9 mouse cellular contexts compared by ENCODE assay signal in the genomic region with DNA sequence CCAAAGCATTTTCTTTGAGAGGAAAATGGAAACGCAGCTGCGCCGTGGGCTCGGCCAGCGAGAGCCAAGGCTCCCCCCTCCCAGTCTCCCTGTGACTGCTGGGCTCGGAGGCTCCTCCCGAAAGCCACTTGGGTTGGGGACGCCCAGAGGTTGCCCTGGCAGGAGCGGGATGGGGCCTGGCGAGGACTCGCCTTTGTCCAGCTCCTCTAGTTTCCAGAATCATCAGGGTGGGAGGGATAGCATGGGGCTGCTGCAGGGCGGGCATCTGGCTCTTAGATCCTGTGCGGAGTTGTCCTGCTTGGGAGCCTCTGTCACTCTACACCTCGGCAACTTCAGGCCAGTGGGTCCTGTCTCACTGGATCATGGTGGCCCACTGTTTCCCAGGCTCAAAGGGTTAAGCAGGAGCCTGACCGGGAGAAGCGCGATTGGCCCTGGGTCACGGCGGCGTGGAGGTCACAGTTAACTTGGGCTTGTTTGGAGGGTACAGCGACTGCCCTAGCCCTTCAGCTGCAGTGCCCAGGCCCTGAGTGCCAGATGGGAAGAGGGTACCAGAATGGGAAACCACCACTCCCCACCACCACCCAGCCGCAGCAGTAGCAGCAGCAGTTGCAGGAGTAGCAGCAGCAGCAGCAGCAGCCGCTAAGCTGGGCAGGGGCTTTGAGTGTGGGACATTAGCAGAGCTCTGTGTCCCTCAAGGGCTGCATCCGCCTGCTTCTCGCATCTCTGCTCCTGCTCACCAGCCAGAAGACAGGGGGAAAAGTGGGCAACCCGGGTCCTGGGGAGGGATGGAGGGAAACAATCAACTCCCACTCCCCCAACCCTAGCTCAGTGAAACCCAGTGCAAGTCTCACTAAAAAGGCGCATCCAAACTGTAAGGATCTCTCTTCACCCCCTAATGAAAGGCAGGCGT. TPM values are rescaled to one million over a fixed set of nuclear protein-coding genes. Genes with fewer than 3 reads are reported as not detected.
A peak's percentile ranks its signal among the peaks of the same experiment; 100 is the strongest.
DNase-seq lines count a peak whose midpoint lies in the region; ATAC-seq and TF ChIP-seq lines count a peak whose summit lies in the region.
"Had no signal": no experiment of that assay in that cellular context is flagged by ENCODE, and none has a peak within 500 bp of the region (broad histone marks: within the 10 kb centered on the region; RNA-seq: fewer than 3 reads in every experiment).

No protein-coding gene starts in this region.

- H3K4me2 ChIP-seq in embryonic facial prominence, embryonic 15.5 days (replicated peaks): peak overlapping the region; percentile 94
- H3K4me2 ChIP-seq in hindbrain, postnatal 0 days (ENCODE audit: low read depth, low read length): peak overlapping the region; percentile 68

- H3K27me3 ChIP-seq in ES-Bruce4 (ENCODE audit: control insufficient read depth, insufficient read depth, low read length, poor library complexity, severe bottlenecking): peaks cover 25% of the 10 kb centered on the region
- H3K27me3 ChIP-seq in embryonic facial prominence, embryonic 15.5 days: peaks cover 70% of the 10 kb centered on the region
- no peaks in the 10 kb centered on the region for H3K27me3 ChIP-seq in hindbrain, postnatal 0 days (ENCODE audit: insufficient read depth, low read length)
- peaks cover 57% of the 10 kb centered on the region for H3K27me3 ChIP-seq in midbrain, embryonic 10.5 days (ENCODE audit: low read depth, poor library complexity, severe bottlenecking)

- no peak overlapping the region for H3K9ac ChIP-seq in ES-Bruce4 (ENCODE audit: low read depth, poor library complexity, severe bottlenecking)
- 0 out of 2 replicates have a peak overlapping the region, but pooled peaks have one; percentile 9 for H3K9ac ChIP-seq in embryonic facial prominence, embryonic 15.5 days
- H3K9ac ChIP-seq in hindbrain, postnatal 0 days (replicated peaks; ENCODE audit: low read length): peak overlapping the region; percentile 34; the same call in 1 of the 2 replicates

- TF ChIP-seq POLR2A in ES-Bruce4 (IDR thresholded peaks at IDR 0.05; ENCODE audit: insufficient read depth, low read length): no peak

- H3K4me3 ChIP-seq in ES-Bruce4 (ENCODE audit: low read depth, low read length): peak overlapping the region; percentile 23
- peak overlapping the region; percentile 53 for H3K4me3 ChIP-seq in embryonic facial prominence, embryonic 15.5 days (replicated peaks)
- H3K4me3 ChIP-seq in hindbrain, postnatal 0 days (ENCODE audit: low read length): peak overlapping the region; percentile 82
- peak overlapping the region; percentile 91 for H3K4me3 ChIP-seq in midbrain, embryonic 10.5 days

- peak; percentile 43 to 60 for DNase-seq in cerebellum, postnatal 10 days
- DNase-seq in hindbrain, postnatal 0 days (ENCODE audit: low spot score): peak; percentile 68
- DNase-seq in midbrain, embryonic 10.5 days (ENCODE audit: low spot score): peak; percentile 79
- DNase-seq in urinary bladder, postnatal 14 days (ENCODE audit: low spot score): no peak

- no peak overlapping the region for H3K27ac ChIP-seq in ES-Bruce4 (ENCODE audit: insufficient read depth, low read length)
- H3K27ac ChIP-seq in embryonic facial prominence, embryonic 15.5 days (replicated peaks): no peak overlapping the region
- peak overlapping the region; percentile 91 for H3K27ac ChIP-seq in hindbrain, postnatal 0 days
- peak overlapping the region; percentile 98 for H3K27ac ChIP-seq in midbrain, embryonic 10.5 days (replicated peaks)
- H3K27ac ChIP-seq: macrophage had no signal

- H3K36me3 ChIP-seq in ES-Bruce4 (ENCODE audit: control insufficient read depth, insufficient read depth, low read length, poor library complexity, severe bottlenecking): no peaks in the 10 kb centered on the region
- H3K36me3 ChIP-seq in embryonic facial prominence, embryonic 15.5 days: no peaks in the 10 kb centered on the region
- H3K36me3 ChIP-seq in hindbrain, postnatal 0 days (ENCODE audit: insufficient read depth, low read length): no peaks in the 10 kb centered on the region
- no peaks in the 10 kb centered on the region for H3K36me3 ChIP-seq in midbrain, embryonic 10.5 days

- TF ChIP-seq CTCF in ES-Bruce4 (IDR thresholded peaks at IDR 0.05; ENCODE audit: low read depth, low read length): no peak
- TF ChIP-seq CTCF in hindbrain, postnatal 0 days (IDR thresholded peaks at IDR 0.05; ENCODE audit: low read depth): no peak

- no peaks in the 10 kb centered on the region for H3K4me1 ChIP-seq in ES-Bruce4 (ENCODE audit: control insufficient read depth, insufficient read depth, low read length)
- H3K4me1 ChIP-seq in embryonic facial prominence, embryonic 15.5 days: peaks cover 37% of the 10 kb centered on the region
- H3K4me1 ChIP-seq in hindbrain, postnatal 0 days (ENCODE audit: insufficient read depth, low read length): peaks cover 11% of the 10 kb centered on the region
- H3K4me1 ChIP-seq in midbrain, embryonic 10.5 days: peaks cover 52% of the 10 kb centered on the region

- no peak for TF ChIP-seq EP300 in ES-Bruce4 (IDR thresholded peaks at IDR 0.05; ENCODE audit: insufficient read depth, low read depth, low read length)

- no peak for ATAC-seq in cerebellum, adult (ENCODE audit: insufficient number of reproducible peaks, low FRiP score, low TSS enrichment)
- ATAC-seq in embryonic facial prominence, embryonic 15.5 days (ENCODE audit: insufficient number of reproducible peaks, low FRiP score, low TSS enrichment, low read depth): no peak
- ATAC-seq in hindbrain, postnatal 0 days: peak; percentile 60
- no peak for ATAC-seq in erythroid progenitor cell, adult 5-6 weeks (replicated peaks; ENCODE audit: low FRiP score, poor library complexity, severe bottlenecking)

- H3K9me3 ChIP-seq in ES-Bruce4 (replicated peaks; ENCODE audit: control insufficient read depth, insufficient read depth, low read length, poor library complexity, severe bottlenecking): no peaks in the 10 kb centered on the region
- H3K9me3 ChIP-seq in embryonic facial prominence, embryonic 15.5 days (replicated peaks): no peaks in the 10 kb centered on the region
- H3K9me3 ChIP-seq in hindbrain, postnatal 0 days (ENCODE audit: low read length): no peaks in the 10 kb centered on the region
- no peaks in the 10 kb centered on the region for H3K9me3 ChIP-seq in midbrain, embryonic 10.5 days (replicated peaks)

- 1% methylated on average over 28 of the region's 28 CpGs for WGBS in embryonic facial prominence, embryonic 15.5 days
- WGBS in hindbrain, postnatal 0 days: under 1% methylated on average over 28 of the region's 28 CpGs
- WGBS in midbrain, embryonic 10.5 days: 0% methylated on average over 28 of the region's 28 CpGs

RNA-seq across cellular contexts. Expression of gene Npas3, which starts 1.6 kb away (rescaled TPM):
- 0.11 and 1.2 TPM in 2 replicates for polyA plus RNA-seq in ES-Bruce4 (2011; ENCODE audit: insufficient read depth, insufficient read length, low read depth, missing spikeins)
- 3.5 and 4.1 TPM in 2 replicates for polyA plus RNA-seq in embryonic facial prominence, embryonic 15.5 days (2015; fragmentation: Nextera tagmentation; extraction: Ambion mirVana)
- total RNA-seq in hindbrain, postnatal 0 days (2014; rRNA removed): 53.8 and 61.9 TPM in 2 replicates
- 28.0 and 30.3 TPM in 2 replicates for polyA plus RNA-seq in hindbrain, postnatal 0 days (2015; fragmentation: Nextera tagmentation; extraction: Ambion mirVana)
- 9.2 and 13.9 TPM in 2 replicates for polyA plus RNA-seq in midbrain, embryonic 10.5 days (2016; fragmentation: Nextera tagmentation; extraction: Ambion mirVana)
- total RNA-seq in erythroid progenitor cell, adult 5-6 weeks (2015; ENCODE audit: low replicate concordance): not detected in 2 replicates
- not detected in 2 replicates for total RNA-seq in erythroid progenitor cell, adult 5-6 weeks (2017; ENCODE audit: low replicate concordance)
- polyA plus RNA-seq: macrophage had no signal

Comparison
In these comparisons a context has a peak if more than half of its experiments do, and no peak if none do; other contexts are left out.
1. H3K27ac ChIP-seq: peak in hindbrain, postnatal 0 days (single experiment) and midbrain, embryonic 10.5 days (single experiment); none in ES-Bruce4 (single experiment) and embryonic facial prominence, embryonic 15.5 days (single experiment).
2. H3K4me3 ChIP-seq: peak in every context shown above with its lines; median percentile 91 in midbrain, embryonic 10.5 days; 82 in hindbrain, postnatal 0 days; 53 in embryonic facial prominence, embryonic 15.5 days; 23 in ES-Bruce4.